Mouse (Mus musculus) embryonic facial prominence, embryonic 10.5 days (tissue): ENCODE data around the gene Il21. TPM values are rescaled to one million over a fixed set of nuclear protein-coding genes. Genes with fewer than 3 reads are reported as not detected.

ENCODE experiments used
- DNase-seq: peaks from one replicate; pipeline ENCODE4 v3.0.0-alpha.2; 2017; ENCODE audit warnings: low spot score
- H3K27ac ChIP-seq: fragments of 300-500 bp; sonication (generic); replicated peaks from 2 replicates; pipeline ENCODE4 v1.5.1; 2016; ENCODE audit warnings: mild to moderate bottlenecking
- H3K27me3 ChIP-seq: fragments of 300-500 bp; sonication (generic); replicated peaks from 2 replicates; pipeline ENCODE4 v1.6.1; 2016; ENCODE audit warnings: low read depth, mild to moderate bottlenecking; ENCODE audit not compliant: poor library complexity, severe bottlenecking
- H3K36me3 ChIP-seq: fragments of 300-500 bp; sonication (generic); replicated peaks from 2 replicates; pipeline ENCODE4 v1.6.1; 2016; ENCODE audit warnings: mild to moderate bottlenecking, moderate library complexity
- H3K4me1 ChIP-seq: fragments of 300-500 bp; sonication (generic); 2 replicates; pipeline ENCODE4 v1.6.1; 2016
- H3K4me3 ChIP-seq: fragments of 300-500 bp; sonication (generic); 2 replicates; pipeline ENCODE4 v1.5.1; 2016; ENCODE audit warnings: mild to moderate bottlenecking, moderate library complexity
- H3K9me3 ChIP-seq: fragments of 300-500 bp; sonication (generic); 2 replicates; pipeline ENCODE4 v1.6.1; 2016; ENCODE audit warnings: mild to moderate bottlenecking
- WGBS: fragments of 180-500 bp; shearing (Covaris S2); methylation state at CpG from one replicate; pipeline ENCODE4 v1.1.7; 2016; 5-methylcytosine and 5-hydroxymethylcytosine counted together
- microRNA-seq: library from miRNA; unstranded; fragments of <30 nt; microRNA quantifications from one replicate; pipeline ENCODE4, GENCODE M21; 2017
- polyA plus RNA-seq: library from polyadenylated mRNA; unstranded; fragments of >200 nt; fragmentation: Nextera tagmentation; extraction: Ambion mirVana; gene quantifications from 2 replicates; pipeline ENCODE4 v1.2.1, GENCODE M21; 2016

The Il21 gene
- polyA plus RNA-seq, 1 experiment from 2014 or later, result 0.05 TPM

DNA sequence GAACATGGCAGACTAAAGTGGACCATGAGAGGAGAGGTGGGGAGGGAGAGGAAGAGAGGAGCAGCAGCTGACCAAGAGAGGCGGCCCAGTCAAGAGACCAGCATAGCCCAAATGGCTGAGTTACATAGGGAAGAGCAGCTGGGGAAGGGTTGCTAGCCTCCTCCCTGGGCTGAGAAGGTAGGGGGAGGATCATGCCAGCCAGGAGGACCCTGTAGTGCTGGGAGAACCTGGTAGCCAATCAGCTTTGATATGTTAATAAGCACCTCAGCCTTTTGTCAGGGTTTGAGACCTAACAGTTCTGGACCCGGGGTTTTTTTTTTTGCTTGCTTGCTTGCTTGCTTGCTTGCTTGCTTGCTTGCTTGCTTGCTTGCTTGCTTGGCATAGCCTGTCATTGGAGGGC is 51.4 kb downstream of the Il21 start:
- H3K4me3 ChIP-seq, result no peak overlapping the region
- H3K27me3 ChIP-seq, result no peaks in the 10 kb centered on the region
- H3K4me1 ChIP-seq, result peaks cover 6% of the 10 kb centered on the region
- no peaks in the 10 kb centered on the region for H3K36me3 ChIP-seq
- H3K9me3 ChIP-seq, result no peaks in the 10 kb centered on the region
- no peak overlapping the region for H3K27ac ChIP-seq
- WGBS, result 13% methylated on average over 2 of the region's 2 CpGs
- DNase-seq, result peak; percentile 21

DNA sequence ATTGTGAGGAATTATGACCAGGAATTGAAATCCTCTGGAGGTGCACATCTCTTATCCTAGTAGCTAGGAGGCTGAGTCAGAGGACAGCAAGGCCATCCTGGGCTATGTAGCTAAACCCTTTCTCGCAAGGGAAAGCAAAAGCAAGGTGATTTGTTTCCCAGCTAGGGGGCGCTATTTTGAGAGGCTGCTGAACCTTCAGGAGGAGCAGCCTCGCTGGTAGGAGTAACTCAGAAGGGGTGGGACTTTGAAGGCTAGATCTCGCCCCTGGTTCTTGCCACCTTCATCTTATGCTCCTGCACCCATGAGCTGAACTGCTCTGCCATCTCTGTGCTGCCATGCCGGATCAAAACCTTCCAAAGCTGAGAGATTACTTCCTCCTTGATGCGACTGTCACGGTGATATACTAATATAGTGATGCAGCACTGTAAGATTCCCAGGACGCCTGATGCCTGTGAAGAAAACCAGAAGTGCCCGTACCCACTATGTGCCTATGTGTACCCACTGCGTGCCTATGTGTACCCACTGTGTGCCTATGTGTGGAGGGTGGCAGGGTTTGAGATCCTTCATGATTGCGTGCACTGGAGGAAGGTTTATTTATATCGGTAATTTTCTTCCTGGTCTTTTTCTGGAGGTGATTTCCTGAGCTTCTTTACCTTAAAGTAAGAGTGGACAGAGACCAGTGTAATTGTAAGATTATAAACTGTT is 52.2 kb downstream of the Il21 start:
- DNase-seq, result no peak
- peaks cover 6% of the 10 kb centered on the region for H3K4me1 ChIP-seq
- no peaks in the 10 kb centered on the region for H3K27me3 ChIP-seq
- no peak overlapping the region for H3K27ac ChIP-seq
- no peak overlapping the region for H3K4me3 ChIP-seq
- WGBS, result 81% methylated on average over 12 of the region's 12 CpGs
- no peaks in the 10 kb centered on the region for H3K36me3 ChIP-seq
- H3K9me3 ChIP-seq, result no peaks in the 10 kb centered on the region

- WGBS, result 92% methylated on average over 9 of the region's 9 CpGs
Observed at GRCm38 (mm10) chr3:37179472-37179871, 53.0 kb downstream of the Il21 start.

GRCm38 (mm10) chr3:37174711-37175572 is 57.5 kb downstream of the Il21 start:
- no peak overlapping the region for H3K27ac ChIP-seq
- H3K4me1 ChIP-seq, result no peaks in the 10 kb centered on the region
- H3K27me3 ChIP-seq, result no peaks in the 10 kb centered on the region
- DNase-seq, result no peak
- 81% methylated on average over 10 of the region's 10 CpGs for WGBS
- no peaks in the 10 kb centered on the region for H3K36me3 ChIP-seq
- no peak overlapping the region for H3K4me3 ChIP-seq
- no peaks in the 10 kb centered on the region; the same call in 1 of the 2 replicates for H3K9me3 ChIP-seq

More at GRCm38 (mm10) chr3:37179472-37179871, 53.0 kb downstream of the Il21 start:
- H3K27ac ChIP-seq, result no peak overlapping the region
- peaks cover 6% of the 10 kb centered on the region for H3K4me1 ChIP-seq
- no peak overlapping the region for H3K4me3 ChIP-seq
- H3K27me3 ChIP-seq, result no peaks in the 10 kb centered on the region
- no peaks in the 10 kb centered on the region for H3K9me3 ChIP-seq
- H3K36me3 ChIP-seq, result no peaks in the 10 kb centered on the region
- DNase-seq, result no peak

GRCm38 (mm10) chr3:37173285-37173684 is 59.2 kb downstream of the Il21 start:
- Histone ChIP-seq H3K4me3 (no peak overlapping the region), H3K9me3 (no peaks in the 10 kb centered on the region; the same call in 1 of the 2 replicates), H3K27me3 (no peaks in the 10 kb centered on the region), H3K4me1 (no peaks in the 10 kb centered on the region), H3K36me3 (no peaks in the 10 kb centered on the region), H3K27ac (no peak overlapping the region)
- DNase-seq, result no peak
- WGBS, result 92% methylated on average over 8 of the region's 8 CpGs

Small RNA genes lying within 50 kb of the gene (microRNA-seq; reads per million reads assigned to microRNA genes)
- gene Gm24169, result not detected

Other genes starting within 250 kb of the Il21 start
- 0.20 and 0.52 TPM in 2 replicates for gene Adad1, start 169.1 kb downstream of the Il21 start, polyA plus RNA-seq
- 0.18 and 0.22 TPM in 2 replicates for gene Il2, start 106.7 kb downstream of the Il21 start, polyA plus RNA-seq
- gene Bbs12, start 79.9 kb upstream of the Il21 start, polyA plus RNA-seq, result 8.6 and 8.7 TPM in 2 replicates
- gene Cetn4, start 80.1 kb upstream of the Il21 start, polyA plus RNA-seq, result 1.4 and 2.4 TPM in 2 replicates
- gene Fgf2, start 115.7 kb upstream of the Il21 start, polyA plus RNA-seq, result 0.36 and 0.41 TPM in 2 replicates
- 49.8 and 51.7 TPM in 2 replicates for gene Spata5, start 187.3 kb upstream of the Il21 start, polyA plus RNA-seq
- 3.6 and 4.2 TPM in 2 replicates for gene Nudt6, start 187.6 kb upstream of the Il21 start, polyA plus RNA-seq